Mouse (Mus musculus) left cerebral cortex, postnatal 36 days (tissue): ENCODE measurements around the gene Ofcc1. TPM values are rescaled to one million over a fixed set of nuclear protein-coding genes. Genes with fewer than 3 reads are reported as not detected.

Experiments used
- DNase-seq, 2 experiments: peaks; one replicate each; pipeline ENCODE4 v3.0.0; 2021 to 2022; ENCODE audit warnings: low spot score in 2 of 2, mixed read lengths in 1 of 2
- intact Hi-C: fragments of 180-260 bp; cut with DNase I; formaldehyde crosslinking; loops from one replicate; pipeline ENCODE4 v1.15.1; 2025
- total RNA-seq, 2 experiments: library from RNA; stranded (reverse); gene quantifications; 2 replicates each; pipeline ENCODE4 v1.2.3; 2021

The Ofcc1 gene
- total RNA-seq, 2 experiments from 2014 or later, result not detected

DNA sequence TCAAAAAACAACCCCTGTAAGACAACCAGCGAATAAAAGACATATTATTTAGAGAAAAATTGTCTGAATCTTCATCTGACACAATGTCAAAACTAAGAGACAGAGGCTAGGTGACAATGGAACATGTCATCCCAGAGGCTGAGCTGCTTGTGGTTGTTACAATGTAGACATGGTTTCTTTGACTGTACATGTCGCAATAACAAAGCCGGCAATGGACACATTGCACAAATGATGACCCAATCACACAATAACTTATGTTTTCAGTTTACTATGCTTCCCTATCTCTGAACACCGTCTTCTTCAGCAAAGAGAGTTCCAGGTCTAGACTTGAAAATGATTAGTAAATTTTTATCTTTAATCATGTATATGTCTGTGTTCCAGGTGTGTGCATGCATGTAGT lies 332.4 kb downstream of the Ofcc1 start:
- intact Hi-C loops, result no loop called here
- DNase-seq, result no peak

DNA sequence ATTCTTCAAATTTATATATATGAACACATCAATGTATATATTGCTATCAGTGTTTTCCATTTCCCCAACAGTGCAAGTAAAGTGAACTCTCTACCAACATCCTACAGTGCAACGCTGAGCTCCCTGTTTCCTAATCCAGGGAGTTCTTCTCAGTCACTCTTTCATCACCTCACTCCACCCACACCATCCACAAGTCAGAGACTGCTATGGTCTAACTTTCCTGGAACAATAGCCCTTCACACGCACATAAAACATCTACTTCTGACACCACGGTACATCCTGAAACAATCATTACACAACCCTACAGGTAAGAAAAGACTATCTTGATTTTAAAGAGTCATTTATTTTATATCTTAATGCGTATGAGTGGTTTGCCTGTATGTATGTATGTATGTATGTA lies 335.4 kb downstream of the Ofcc1 start:
- intact Hi-C loops, result no loop called here
- no peak for DNase-seq

DNA sequence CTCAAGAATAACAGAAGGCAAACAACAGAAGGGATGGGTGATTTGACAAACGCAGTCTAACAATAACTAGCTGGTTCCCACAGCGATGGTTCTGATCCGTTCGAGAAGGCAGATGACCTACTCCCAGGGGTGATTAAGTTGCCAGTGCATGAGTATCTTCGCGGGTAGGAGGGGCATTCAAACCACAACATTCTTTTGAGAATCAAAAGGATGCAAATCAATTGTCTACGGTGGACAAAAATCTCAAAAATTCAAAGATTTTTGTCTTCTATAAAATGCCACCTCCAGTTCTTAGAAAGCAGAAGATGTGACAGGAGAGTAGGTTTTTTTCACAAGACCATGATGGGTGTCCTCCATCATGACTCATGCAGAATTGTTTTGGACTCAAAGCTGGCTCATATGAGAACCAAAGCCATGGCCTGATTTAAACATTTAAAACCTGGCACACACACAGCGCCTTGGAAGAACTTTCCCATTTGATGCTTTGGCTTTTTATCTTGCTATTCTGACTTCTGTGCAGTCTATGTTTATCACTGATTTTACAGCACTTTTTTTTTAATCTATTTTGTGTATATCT lies 338.0 kb downstream of the Ofcc1 start:
- DNase-seq, result no peak
- intact Hi-C loops, result no loop called here

DNA sequence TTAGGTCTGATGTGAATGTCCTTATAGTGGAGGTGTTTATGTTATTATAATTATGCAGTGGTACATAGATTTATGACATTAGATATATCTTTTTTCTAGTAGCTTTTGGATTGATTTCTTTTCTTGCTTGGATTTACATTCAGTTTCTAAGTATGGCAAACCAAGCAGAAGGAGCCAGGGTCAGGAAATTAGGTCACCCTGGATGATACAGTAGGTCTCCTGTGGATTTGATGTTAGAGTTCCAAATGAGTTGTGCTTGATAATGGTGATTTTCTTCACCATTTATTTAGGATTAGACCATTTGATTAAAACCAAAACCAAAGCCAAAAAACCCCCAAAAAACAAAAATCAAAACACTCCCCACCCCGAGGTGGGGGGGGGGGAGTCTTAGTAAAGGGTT lies 338.6 kb downstream of the Ofcc1 start:
- intact Hi-C loops, result no loop called here
- DNase-seq, result no peak

DNA sequence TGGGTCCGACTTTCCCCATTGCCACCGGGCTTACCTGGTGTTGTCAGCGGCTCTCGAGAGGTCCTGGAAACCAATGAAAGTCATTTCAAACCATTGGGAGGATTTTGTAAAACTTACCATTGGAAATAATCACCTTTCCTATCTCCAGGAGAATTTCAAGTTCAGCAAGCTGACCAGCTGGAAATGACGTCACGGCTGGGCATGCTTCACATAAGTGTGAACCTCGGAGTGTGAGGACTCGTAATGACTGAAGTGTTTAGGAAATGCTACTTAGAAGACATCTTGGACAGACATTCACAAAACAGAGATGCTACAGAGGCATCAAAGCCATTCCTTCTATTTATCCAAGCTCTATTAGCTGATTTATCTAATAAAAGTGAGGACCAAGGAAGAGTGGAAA lies 361.0 kb downstream of the Ofcc1 start:
- intact Hi-C loops, result no loop called here
- DNase-seq, result no peak

DNA sequence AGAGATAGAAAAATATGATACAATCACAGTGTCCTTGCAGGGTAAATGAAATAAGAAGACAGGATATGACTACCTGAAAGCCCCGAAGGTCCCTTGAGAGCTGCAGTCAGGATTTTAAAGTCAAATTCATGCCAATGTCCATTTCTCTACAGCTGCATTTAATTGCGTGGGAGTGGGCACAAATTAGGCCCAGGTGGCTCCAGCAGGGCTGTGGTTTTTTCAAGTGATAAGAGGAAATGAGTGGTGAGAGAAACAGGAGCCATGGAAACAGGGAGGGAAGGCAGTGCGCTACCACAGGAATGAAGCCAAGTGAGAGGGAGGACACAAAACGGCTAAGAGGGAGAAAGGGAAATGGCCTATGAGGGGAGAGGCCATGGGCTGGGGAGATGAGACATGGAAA lies 363.3 kb downstream of the Ofcc1 start:
- no peak for DNase-seq
- intact Hi-C loops, result no loop called here

DNA sequence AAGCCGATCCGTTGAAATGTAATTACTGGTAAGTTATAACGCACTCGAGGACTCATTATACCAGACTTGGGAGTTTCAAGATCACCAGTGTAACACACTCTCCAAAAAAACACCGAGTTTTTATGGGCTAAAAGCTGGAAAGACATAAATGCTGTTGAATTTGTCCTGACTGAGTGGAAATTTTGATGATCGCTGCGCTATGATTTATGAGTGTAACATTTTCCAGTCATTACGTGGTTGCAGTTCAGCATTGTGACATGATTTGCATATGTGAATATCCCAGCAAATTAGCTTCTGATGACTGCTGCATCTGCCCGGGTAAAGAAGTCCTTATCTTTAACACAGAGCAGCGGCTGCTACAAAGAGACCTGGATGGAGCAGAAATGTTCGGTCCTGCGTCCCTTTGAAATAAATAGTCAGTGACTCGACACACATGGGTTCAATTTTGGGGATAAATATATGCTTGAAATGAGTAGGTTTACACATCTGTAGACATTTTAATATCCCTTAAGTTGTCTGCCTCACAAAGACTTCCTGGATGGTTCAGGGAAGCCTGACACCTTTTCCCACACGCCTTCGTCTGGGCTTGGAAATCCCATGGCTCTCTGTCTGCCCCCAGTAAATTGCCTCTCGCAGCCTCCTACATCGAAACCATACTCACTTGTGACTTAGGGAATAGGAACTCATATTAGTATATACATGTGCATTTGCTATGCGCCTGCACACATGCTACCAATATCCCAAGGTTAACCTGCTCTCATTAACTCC lies 381.8 kb downstream of the Ofcc1 start:
- DNase-seq, result no peak
- intact Hi-C loops, result no loop called here

DNA sequence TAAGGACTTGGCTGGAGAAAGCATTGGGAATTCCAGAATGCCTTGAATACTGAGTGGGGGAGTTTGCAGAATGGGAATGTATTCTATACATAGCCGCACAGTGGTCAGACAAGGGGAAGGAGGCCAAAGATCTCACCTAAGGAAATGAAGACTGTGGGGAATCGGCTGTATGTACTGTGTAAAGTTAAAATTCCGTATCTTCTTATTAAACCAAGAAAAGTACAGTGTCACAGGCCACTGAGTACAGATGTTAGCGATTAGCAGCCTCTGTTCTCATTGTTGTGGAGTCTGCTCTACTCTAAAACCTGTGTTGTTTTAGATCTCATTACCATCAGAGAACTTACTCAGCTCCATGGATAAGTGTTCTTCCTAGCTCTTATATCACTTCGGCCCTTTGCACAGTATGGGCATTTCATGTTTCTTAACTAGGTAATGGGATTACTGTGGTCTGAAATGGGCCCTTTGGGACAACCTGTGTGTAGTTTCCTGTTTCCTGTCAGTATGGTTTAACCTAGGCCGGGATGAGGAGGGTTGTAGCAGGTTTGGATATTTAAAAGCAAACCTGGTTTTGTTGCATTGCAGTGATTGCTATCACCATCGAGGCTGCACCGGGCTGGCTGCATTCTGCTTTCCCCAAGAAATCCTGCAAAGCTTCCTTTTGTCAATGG lies 392.8 kb downstream of the Ofcc1 start:
- intact Hi-C loops, result no loop called here
- no peak for DNase-seq

DNA sequence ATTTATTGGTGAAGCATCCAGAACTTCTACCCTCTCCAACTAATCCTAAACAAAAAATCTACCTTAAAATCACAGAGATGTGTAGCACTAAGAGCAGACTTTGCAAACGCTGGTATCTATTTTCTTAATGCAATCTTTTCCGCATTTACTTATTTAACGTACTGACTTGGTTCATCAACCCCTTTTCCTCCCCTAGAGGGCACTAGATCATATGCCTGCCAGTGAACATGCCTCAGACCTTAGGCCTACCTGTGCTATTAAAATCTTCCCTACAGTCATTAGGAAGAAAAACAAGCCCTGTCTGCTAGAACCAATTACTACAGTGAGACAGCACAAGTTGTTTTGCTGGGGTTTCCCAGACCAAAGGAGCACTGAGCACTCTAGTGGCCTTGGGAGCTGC lies 404.0 kb downstream of the Ofcc1 start:
- no peak for DNase-seq
- intact Hi-C loops, result no loop called here

DNA sequence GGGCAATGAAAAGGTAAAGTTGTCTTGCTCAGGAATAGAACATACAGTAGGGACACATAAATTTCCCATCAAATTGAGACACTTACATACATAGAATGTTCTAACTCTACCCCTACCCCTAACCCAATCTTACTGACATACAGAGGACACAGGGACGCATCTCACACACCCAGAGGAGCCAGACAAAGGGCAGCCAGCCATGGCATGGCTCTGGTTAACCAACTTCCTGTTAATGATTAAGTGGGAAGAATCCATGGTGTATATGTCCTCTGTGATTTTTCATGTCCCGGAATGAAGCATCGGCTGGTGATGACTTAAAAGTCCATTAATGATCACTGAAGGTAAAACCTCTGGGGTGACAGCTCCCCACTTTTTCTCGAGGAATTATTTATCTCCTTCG lies 405.2 kb downstream of the Ofcc1 start:
- DNase-seq, result no peak
- intact Hi-C loops, result no loop called here
